Mouse (Mus musculus): ENCODE data around the gene Esam. TPM values are rescaled to one million over a fixed set of nuclear protein-coding genes. Genes with fewer than 3 reads are reported as not detected.

The Esam gene
- total RNA-seq (2022): 10 to 100 TPM; 11.7 to 19.3 (median 15.3) TPM

GRCm38 (mm10) chr9:37527396-37528224 lies at the start of gene Esam:
TSS of gene Esam (plus strand) at chr9:37528078.
- DNase-seq (ENCODE audit: low spot score in 2 of 2): peak in 1 of 2 experiments; percentile 48

DNA sequence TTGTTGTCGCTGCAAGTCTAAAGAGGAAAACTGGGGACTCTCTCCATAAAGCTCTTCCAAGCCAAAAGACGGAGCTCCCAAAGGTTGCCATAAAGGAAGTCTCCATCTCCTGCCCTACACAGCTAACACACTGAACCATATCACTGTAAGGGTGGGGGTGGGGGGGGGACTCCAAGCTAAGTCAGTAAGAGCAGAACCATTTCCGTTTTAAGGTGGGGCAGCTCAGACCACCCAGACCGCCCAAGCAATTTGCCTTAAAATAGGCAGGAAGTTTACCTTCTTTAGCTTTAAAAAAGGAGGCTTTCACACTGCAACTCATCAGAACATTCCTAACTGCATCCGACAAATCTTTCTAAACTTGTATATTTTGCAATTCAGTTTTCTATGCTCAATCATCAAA lies 42.7 kb upstream of the Esam start:
- DNase-seq (ENCODE audit: low spot score in 2 of 2): no peak

- DNase-seq (ENCODE audit: low spot score in 2 of 2): no peak
These were observed 39.8 kb upstream of the Esam start for GRCm38 (mm10) chr9:37488041-37488440.

DNA sequence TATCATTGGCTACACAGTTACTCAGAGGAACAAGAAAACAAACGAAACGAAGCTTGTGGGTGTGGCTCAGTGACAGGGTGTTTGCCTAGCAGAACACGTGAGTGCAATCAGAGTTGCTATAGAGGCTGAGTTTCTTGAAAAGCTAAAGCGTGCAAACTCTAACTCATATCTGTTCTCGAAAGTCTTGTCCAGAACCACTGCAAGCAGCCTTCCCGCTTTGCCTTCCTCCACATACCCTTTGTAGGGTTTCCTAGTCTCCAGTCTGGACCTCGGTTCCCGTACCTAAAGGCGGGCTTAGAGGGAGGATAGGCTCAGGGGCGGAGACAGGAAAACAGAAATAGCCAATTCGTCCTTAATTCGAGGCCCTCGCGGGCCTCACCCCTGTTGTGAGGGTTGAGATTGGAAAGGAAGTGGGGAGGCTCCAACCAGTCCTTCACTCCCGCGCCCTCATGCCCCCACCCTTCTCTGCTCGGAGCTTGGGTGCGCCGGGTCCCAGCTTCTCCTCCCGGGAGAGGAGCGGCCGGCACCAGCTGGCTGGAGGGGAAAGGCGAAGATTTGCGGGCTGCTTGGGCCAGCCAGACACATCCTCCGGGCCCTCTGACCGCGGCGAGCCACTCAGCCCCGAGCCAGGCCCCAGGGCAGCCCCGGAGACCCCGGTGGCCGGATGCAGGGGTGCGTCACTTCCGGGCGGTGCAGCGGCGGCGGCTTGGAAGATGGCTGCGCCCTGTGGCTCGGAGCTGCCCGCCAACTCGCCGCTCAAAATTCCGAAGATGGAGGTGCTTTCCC lies 39.1 kb upstream of the Esam start, which contains the start of gene Msantd2:
Gene Msantd2 (plus strand): TSS at position 709 of the 786 bp plus-strand sequence.
- peak; percentile 80 for DNase-seq (ENCODE audit: low spot score in 2 of 2)

DNA sequence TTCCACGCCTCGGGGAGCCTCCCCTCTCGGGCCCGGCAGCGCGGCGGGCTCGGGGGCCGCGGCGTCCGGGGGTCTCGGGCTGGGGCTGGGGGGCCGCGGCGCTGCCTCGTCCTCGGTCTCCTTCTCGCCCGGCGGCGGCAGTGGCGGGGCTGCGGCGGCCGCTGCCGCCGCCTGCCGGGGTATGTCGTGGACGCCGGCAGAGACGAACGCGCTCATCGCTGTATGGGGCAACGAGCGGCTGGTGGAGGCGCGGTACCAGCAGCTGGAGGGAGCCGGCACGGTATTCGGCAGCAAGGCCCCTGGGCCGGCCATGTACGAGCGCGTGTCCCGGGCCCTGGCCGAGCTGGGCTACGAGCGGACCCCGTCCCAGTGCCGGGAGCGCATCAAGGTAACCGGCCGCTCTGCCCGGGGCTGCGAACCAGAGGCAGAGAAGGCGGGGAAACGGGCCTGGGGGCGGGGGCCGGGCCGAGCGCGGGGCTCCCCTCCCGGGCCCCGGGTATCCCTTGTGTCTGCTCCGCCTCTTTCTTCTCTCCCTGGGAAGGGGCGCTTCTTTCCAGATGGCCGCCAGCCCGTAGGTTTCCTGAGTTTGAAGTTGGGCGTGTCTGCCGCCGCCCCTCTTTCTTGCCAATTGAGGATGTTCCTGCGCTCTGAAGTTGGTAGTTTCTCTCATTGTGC lies 38.3 kb upstream of the Esam start:
- peak; percentile 2 to 5 for DNase-seq (ENCODE audit: low spot score in 2 of 2)

DNA sequence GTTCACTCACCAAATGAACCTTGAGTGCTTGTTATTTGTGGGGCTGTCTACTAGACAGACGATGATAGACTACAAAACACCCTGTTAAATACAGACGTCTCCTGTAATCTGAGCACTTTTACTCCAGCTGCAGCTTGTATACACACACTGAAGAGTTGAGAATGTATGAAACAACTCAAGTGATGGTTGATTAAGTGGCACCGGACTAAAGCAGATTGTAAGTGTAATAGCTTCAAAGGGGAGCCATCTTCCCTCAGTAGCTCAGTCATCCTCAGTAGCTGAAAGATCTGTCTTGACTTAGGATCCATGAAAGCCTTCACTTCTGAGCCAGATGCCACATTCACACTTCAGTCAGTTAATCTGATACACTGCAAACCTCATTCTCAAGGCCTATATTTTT lies 32.1 kb upstream of the Esam start:
- no peak for DNase-seq (ENCODE audit: low spot score in 2 of 2)

DNA sequence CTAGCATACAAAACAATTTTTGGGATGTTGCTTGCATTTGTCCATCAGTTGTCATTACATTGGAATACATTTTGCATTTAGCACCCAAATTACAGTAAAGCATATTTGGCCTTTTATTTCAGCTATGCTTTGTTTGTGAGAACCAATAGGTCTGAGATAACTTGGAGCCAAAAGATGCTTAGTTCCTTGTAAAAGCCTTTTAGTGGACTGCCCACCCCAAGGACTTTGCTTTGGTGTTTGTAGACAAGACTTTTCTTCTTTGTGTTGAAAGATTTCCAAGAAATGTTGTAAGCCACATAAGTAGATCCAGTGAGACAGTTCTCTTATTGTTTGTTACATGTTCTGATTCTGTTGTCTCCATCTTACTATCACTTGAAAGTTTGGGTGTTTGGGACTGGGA lies 31.6 kb upstream of the Esam start:
- DNase-seq (ENCODE audit: low spot score in 2 of 2): no peak

DNA sequence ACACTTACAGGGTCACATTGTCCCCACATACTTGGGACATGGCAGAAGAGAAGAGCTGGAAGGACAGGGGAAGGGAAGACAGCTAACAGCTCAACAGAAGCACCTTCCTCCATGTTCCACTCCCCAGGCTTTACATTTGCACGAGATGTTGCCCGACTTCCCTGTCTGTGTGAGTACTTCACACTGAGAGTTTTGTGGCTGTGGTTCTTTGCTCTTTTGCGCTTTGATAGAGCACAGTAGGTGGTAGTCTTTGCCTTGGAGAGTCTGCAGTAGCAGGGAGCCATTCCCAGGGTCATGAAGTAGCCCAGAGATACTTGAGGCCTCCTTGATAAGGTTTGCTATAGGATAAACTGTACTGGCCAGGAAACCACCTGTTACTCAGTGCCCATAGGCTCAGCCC lies 27.7 kb upstream of the Esam start:
- DNase-seq (ENCODE audit: low spot score in 2 of 2): no peak

GRCm38 (mm10) chr9:37501170-37501569 lies 26.7 kb upstream of the Esam start:
- no peak for DNase-seq (ENCODE audit: low spot score in 2 of 2)

GRCm38 (mm10) chr9:37504348-37504747 lies 23.5 kb upstream of the Esam start:
- DNase-seq (ENCODE audit: low spot score in 2 of 2): no peak

- no peak for DNase-seq (ENCODE audit: low spot score in 2 of 2)
These were observed 21.9 kb upstream of the Esam start for GRCm38 (mm10) chr9:37506023-37506422.

DNA sequence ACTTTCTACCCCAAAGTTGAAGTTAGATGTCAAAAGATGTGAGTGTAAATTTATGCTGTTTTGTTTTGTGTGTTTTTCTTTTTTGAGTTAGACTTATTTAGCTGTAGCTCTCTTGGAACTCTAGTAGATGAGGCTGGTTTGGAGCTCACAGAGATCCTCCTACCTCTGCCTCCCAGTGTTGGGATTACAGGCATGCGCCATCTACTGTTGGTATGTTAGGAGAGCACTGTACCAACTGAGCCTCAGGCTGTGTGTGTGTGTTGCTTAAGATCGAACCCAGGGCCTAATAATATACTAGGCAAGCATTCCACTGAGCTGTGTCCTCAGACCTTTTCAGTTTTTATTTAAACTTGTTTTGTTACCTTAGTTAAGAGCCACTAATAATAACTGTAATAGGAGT lies 15.8 kb upstream of the Esam start:
- DNase-seq (ENCODE audit: low spot score in 2 of 2): no peak

DNA sequence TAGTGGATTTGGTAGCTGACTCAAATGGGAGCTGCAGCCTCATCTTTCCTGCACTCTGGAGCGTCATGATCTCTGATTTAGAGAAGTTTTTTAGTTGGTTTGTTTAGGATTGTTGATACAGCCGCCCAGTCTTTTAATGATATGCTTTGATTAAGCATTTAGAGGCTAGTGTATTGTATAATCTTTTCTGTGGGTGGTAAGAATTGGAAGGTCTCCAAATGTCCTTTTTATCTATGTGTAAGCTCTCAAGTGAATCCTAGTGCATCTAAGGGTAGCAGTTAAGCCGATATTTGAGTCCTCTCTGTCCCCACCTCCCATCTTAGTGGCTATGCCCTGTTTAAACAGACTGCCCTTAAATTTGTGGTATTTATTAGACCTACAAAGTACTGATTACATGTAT lies 13.4 kb upstream of the Esam start:
- DNase-seq (ENCODE audit: low spot score in 2 of 2): no peak

- no peak for DNase-seq (ENCODE audit: low spot score in 2 of 2)
These were observed 10.4 kb upstream of the Esam start for GRCm38 (mm10) chr9:37517467-37517866.

- no peak for DNase-seq (ENCODE audit: low spot score in 2 of 2)
These were observed 8.9 kb upstream of the Esam start for GRCm38 (mm10) chr9:37518991-37519390.

DNA sequence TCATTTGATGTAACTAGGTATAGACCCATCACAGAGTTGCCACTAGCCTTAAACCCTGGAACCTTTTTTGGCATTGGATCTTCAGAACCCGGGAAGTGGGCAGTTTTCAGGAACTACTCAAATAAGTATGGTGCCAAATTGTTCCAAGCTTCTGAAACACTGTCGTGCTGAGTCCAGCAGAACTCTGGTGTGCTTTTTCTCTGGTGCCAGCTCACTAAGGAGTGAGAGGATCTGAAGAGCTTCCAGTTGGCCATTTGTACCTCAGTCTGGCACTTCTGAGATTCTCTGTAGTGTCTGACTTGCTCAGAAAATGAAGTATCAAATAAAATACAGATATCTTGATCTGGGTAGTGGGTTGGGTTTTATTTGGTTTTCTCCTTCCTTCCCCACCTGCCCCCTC lies 7.9 kb upstream of the Esam start:
- no peak for DNase-seq (ENCODE audit: low spot score in 2 of 2)

- no peak for DNase-seq (ENCODE audit: low spot score in 2 of 2)
These were observed 2.4 kb upstream of the Esam start for GRCm38 (mm10) chr9:37525461-37525860.

DNA sequence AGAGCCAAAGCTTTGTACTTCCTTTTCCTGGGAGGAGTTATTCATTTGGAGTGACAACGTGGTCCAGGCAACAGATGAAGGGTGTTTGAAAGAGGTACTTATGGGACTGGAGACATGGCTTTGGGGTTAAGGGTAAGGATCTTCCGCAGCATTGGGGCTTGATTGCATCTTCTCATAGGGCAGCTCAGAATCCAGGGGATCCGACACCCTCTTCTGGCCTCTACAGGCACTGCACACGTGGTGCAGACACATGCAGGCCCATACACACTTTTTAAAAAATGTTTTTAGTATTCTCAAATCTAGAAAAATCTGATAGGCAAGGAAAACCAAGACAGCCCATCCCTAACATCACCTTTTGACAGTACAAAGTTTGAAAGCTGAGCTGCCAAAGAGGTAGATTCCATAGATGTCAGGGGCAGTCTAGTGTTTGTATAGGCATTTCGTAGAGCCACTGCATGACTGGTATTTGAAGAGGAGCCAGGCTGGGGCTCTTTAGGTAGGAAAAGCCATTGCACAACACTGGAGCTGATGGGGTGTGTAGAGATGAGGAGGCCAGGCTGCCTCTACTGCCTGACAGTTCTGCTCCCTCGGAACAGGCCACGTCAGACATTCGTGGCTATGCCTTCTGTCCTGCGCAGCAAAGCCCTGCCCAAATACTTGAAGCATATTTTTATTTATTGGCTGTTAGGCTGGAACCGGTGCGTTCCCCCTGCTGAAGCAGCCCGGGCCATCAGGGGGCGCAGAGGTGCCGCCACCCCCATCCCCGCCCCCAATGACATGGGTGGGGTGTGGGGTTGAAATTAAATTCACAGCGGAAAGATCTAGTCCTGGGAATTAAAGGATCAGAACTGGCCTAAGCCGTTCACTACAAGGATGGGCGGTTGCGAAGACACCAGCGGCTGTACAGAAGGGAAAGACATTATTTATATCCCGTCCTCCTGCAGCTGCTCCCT lies 1.2 kb upstream of the Esam start:
- no peak for DNase-seq (ENCODE audit: low spot score in 2 of 2)

- no peak for DNase-seq (ENCODE audit: low spot score in 2 of 2)
These were observed 520 bp downstream of the Esam start for GRCm38 (mm10) chr9:37528225-37528970.

Measured in gastrocnemius, adult 8-10 months (tissue).